Mouse (Mus musculus): ENCODE measurements around the gene Lrrc3. TPM values are rescaled to one million over a fixed set of nuclear protein-coding genes. Genes with fewer than 3 reads are reported as not detected.

Lrrc3 gene
- polyA plus RNA-seq, 1 experiment = 0.01 TPM

- no peaks in the 10 kb centered on the region for H3K9me3 ChIP-seq (ENCODE audit: control insufficient read depth, low read length)
- no peak for TF ChIP-seq TAL1 (IDR thresholded peaks at IDR 0.05; ENCODE audit: low read length)
- no peak for TF ChIP-seq GATA1 (IDR thresholded peaks at IDR 0.05; ENCODE audit: low read length)
- H3K4me3 ChIP-seq (replicated peaks) = no peak overlapping the region
- H3K36me3 ChIP-seq (ENCODE audit: control insufficient read depth) = no peaks in the 10 kb centered on the region
- no peaks in the 10 kb centered on the region for H3K27me3 ChIP-seq (ENCODE audit: control insufficient read depth)
- H3K4me1 ChIP-seq (ENCODE audit: control insufficient read depth) = no peaks in the 10 kb centered on the region
Observed at GRCm38 (mm10) chr10:77912605-77913004, 10.3 kb upstream of the Lrrc3 start.

- Histone ChIP-seq H3K36me3 (ENCODE audit: control insufficient read depth) (peaks cover 2% of the 10 kb centered on the region; the same call in 1 of the 2 replicates), H3K27me3 (ENCODE audit: control insufficient read depth) (peaks cover 29% of the 10 kb centered on the region), H3K4me1 (ENCODE audit: control insufficient read depth) (peaks cover 14% of the 10 kb centered on the region), H3K4me3 (replicated peaks) (peak overlapping the region; percentile 35), H3K9me3 (ENCODE audit: control insufficient read depth, low read length) (no peaks in the 10 kb centered on the region)
- no peak for TF ChIP-seq GATA1 (IDR thresholded peaks at IDR 0.05; ENCODE audit: low read length)
- TF ChIP-seq TAL1 (IDR thresholded peaks at IDR 0.05; ENCODE audit: low read length) = no peak
Observed at GRCm38 (mm10) chr10:77902894-77903715, 769 bp upstream of the Lrrc3 start.

- TF ChIP-seq GATA1 (IDR thresholded peaks at IDR 0.05; ENCODE audit: low read length) = no peak
- TF ChIP-seq TAL1 (IDR thresholded peaks at IDR 0.05; ENCODE audit: low read length) = no peak
- peak overlapping the region; percentile 55 for H3K4me3 ChIP-seq (replicated peaks)
- H3K4me1 ChIP-seq (ENCODE audit: control insufficient read depth) = peaks cover 14% of the 10 kb centered on the region
- H3K36me3 ChIP-seq (ENCODE audit: control insufficient read depth) = peaks cover 2% of the 10 kb centered on the region; the same call in 1 of the 2 replicates
- no peaks in the 10 kb centered on the region for H3K9me3 ChIP-seq (ENCODE audit: control insufficient read depth, low read length)
- peaks cover 29% of the 10 kb centered on the region for H3K27me3 ChIP-seq (ENCODE audit: control insufficient read depth)
Observed at GRCm38 (mm10) chr10:77901871-77902210, 495 bp downstream of the Lrrc3 start.

GRCm38 (mm10) chr10:77900903-77901818 lies 1.2 kb downstream of the Lrrc3 start:
- H3K4me3 ChIP-seq (replicated peaks) = peak overlapping the region; percentile 55
- peaks cover 2% of the 10 kb centered on the region; the same call in 1 of the 2 replicates for H3K36me3 ChIP-seq (ENCODE audit: control insufficient read depth)
- H3K9me3 ChIP-seq (ENCODE audit: control insufficient read depth, low read length) = no peaks in the 10 kb centered on the region
- H3K4me1 ChIP-seq (ENCODE audit: control insufficient read depth) = peaks cover 14% of the 10 kb centered on the region
- H3K27me3 ChIP-seq (ENCODE audit: control insufficient read depth) = peaks cover 29% of the 10 kb centered on the region
- TF ChIP-seq TAL1 (IDR thresholded peaks at IDR 0.05; ENCODE audit: low read length) = no peak
- TF ChIP-seq GATA1 (IDR thresholded peaks at IDR 0.05; ENCODE audit: low read length) = no peak

GRCm38 (mm10) chr10:77900126-77900525 lies 2.2 kb downstream of the Lrrc3 start:
- H3K9me3 ChIP-seq (ENCODE audit: control insufficient read depth, low read length) = no peaks in the 10 kb centered on the region
- TF ChIP-seq TAL1 (IDR thresholded peaks at IDR 0.05; ENCODE audit: low read length) = no peak
- no peak for TF ChIP-seq GATA1 (IDR thresholded peaks at IDR 0.05; ENCODE audit: low read length)
- H3K4me3 ChIP-seq (replicated peaks) = no peak overlapping the region
- H3K36me3 ChIP-seq (ENCODE audit: control insufficient read depth) = peaks cover 2% of the 10 kb centered on the region; the same call in 1 of the 2 replicates
- H3K27me3 ChIP-seq (ENCODE audit: control insufficient read depth) = peaks cover 29% of the 10 kb centered on the region
- H3K4me1 ChIP-seq (ENCODE audit: control insufficient read depth) = peaks cover 14% of the 10 kb centered on the region

GRCm38 (mm10) chr10:77895562-77895961 lies 6.8 kb downstream of the Lrrc3 start:
- Histone ChIP-seq H3K36me3 (ENCODE audit: control insufficient read depth) (peaks cover under 1% of the 10 kb centered on the region; the same call in 1 of the 2 replicates), H3K4me1 (ENCODE audit: control insufficient read depth) (no peaks in the 10 kb centered on the region), H3K27me3 (ENCODE audit: control insufficient read depth) (peaks cover under 1% of the 10 kb centered on the region), H3K4me3 (replicated peaks) (no peak overlapping the region), H3K9me3 (ENCODE audit: control insufficient read depth, low read length) (no peaks in the 10 kb centered on the region)
- no peak for TF ChIP-seq GATA1 (IDR thresholded peaks at IDR 0.05; ENCODE audit: low read length)
- no peak for TF ChIP-seq TAL1 (IDR thresholded peaks at IDR 0.05; ENCODE audit: low read length)

GRCm38 (mm10) chr10:77890987-77891565 lies 11.3 kb downstream of the Lrrc3 start:
- Histone ChIP-seq H3K4me3 (replicated peaks) (no peak overlapping the region), H3K27me3 (ENCODE audit: control insufficient read depth) (no peaks in the 10 kb centered on the region), H3K9me3 (ENCODE audit: control insufficient read depth, low read length) (no peaks in the 10 kb centered on the region), H3K4me1 (ENCODE audit: control insufficient read depth) (no peaks in the 10 kb centered on the region), H3K36me3 (ENCODE audit: control insufficient read depth) (no peaks in the 10 kb centered on the region)
- TF ChIP-seq GATA1 (IDR thresholded peaks at IDR 0.05; ENCODE audit: low read length) (no peak), TAL1 (IDR thresholded peaks at IDR 0.05; ENCODE audit: low read length) (no peak)

GRCm38 (mm10) chr10:77886007-77886747 lies 16.2 kb downstream of the Lrrc3 start:
- no peaks in the 10 kb centered on the region for H3K27me3 ChIP-seq (ENCODE audit: control insufficient read depth)
- TF ChIP-seq TAL1 (IDR thresholded peaks at IDR 0.05; ENCODE audit: low read length) (no peak), GATA1 (IDR thresholded peaks at IDR 0.05; ENCODE audit: low read length) (no peak)
- no peaks in the 10 kb centered on the region for H3K36me3 ChIP-seq (ENCODE audit: control insufficient read depth)
- H3K4me3 ChIP-seq (replicated peaks) = no peak overlapping the region
- H3K9me3 ChIP-seq (ENCODE audit: control insufficient read depth, low read length) = peaks cover 2% of the 10 kb centered on the region; the same call in 1 of the 2 replicates
- H3K4me1 ChIP-seq (ENCODE audit: control insufficient read depth) = no peaks in the 10 kb centered on the region

Measured in erythroblast, embryonic 14.5 days (primary cell).